Mouse (Mus musculus): ENCODE data around the gene Psmd11. TPM values are rescaled to one million over a fixed set of nuclear protein-coding genes. Genes with fewer than 3 reads are reported as not detected.

Psmd11 gene
- total RNA-seq, 2 experiments from 2014 or later: 101 to 118 TPM

DNA sequence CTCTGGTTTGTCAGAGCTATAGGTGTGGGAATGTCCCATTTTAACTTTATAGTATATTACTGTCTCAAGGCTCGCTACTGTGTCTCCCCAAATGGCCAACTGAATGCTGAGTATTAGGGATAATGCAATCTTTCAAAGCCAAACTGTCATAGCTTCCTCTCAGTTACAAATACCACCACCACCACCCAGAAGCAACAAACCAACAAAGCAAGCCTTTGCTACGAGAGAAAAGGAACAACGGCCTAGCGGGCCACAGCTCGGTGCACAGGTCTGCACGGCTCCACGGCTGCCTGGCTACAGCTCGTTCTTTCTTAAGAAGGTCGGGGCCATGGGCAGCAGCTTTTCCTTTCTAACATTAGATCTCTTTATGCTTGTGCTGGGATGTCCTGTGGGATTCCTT is 66.4 kb downstream of the Psmd11 start:
- no peak for DNase-seq (ENCODE audit: extremely low spot score in 1 of 2, low spot score in 2 of 2)
- intact Hi-C loops (cut with DNase I): no loop called here

- no peak for DNase-seq (ENCODE audit: extremely low spot score in 1 of 2, low spot score in 2 of 2)
- intact Hi-C loops (cut with DNase I): no loop called here
These were observed 67.6 kb downstream of the Psmd11 start for GRCm38 (mm10) chr11:80495972-80496371.

DNA sequence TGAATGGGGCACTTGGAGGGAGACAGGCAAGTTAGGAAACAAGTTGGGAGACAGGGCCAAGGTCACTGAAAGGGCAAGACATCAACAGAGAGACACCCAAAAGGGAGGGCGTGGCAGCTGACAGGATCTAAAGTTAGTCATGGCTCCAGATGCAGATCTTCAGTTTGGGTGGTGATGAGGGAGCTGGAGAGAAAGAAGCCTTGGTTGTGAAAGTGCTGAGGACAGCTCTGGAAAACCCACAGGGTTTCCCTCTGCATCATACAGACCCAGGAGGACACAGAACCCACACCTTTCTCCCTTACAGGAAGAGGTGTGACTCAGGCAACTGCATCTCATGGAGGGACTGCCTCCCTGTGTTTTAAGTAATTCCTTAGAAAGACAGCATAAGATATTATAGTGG is 68.2 kb downstream of the Psmd11 start:
- intact Hi-C loops (cut with DNase I): no loop called here
- no peak for DNase-seq (ENCODE audit: extremely low spot score in 1 of 2, low spot score in 2 of 2)

DNA sequence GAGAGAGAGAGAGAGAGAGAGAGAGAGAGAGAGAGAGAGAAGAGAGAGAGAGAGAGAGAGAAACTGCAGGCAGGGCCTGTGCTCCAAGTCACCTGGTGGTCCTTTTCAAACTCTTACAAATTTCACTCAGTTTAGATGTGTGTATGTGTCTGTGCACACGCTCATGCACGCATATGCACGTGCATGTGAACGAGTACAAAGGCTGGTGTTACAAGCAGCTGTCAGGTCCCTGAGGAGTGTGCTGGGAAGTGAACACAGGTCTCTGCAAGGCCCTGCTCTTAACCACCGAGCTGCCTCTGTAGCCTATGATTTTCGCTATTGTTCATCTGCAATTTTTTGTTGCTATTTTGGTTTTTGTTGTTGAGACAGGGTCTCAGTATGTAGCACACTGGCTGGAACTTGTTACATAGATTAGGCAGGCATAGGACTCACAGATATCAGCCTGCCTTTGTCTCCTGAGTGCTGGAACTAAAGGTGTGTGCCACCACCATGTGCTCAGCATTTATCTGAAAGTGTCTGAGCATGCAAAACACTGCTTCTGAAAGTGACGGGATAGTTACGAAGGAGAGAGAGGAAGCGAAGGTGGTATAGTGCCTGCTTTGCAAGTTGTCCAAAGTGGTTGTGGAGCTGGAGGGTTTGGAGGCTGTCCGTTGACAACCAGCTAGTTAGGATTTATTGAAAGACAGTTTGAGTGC is 69.0 kb downstream of the Psmd11 start:
- no peak for DNase-seq (ENCODE audit: extremely low spot score in 1 of 2, low spot score in 2 of 2)
- intact Hi-C loops (cut with DNase I): no loop called here

- DNase-seq (ENCODE audit: extremely low spot score in 1 of 2, low spot score in 2 of 2): no peak
- intact Hi-C loops (cut with DNase I): no loop called here
These were observed 70.1 kb downstream of the Psmd11 start for GRCm38 (mm10) chr11:80498328-80499070.

GRCm38 (mm10) chr11:80499550-80499952 is 71.1 kb downstream of the Psmd11 start:
- intact Hi-C loops (cut with DNase I): no loop called here

GRCm38 (mm10) chr11:80503281-80503680 is 74.9 kb downstream of the Psmd11 start:
- intact Hi-C loops (cut with DNase I): no loop called here
- no peak for DNase-seq (ENCODE audit: extremely low spot score in 1 of 2, low spot score in 2 of 2)

More at GRCm38 (mm10) chr11:80499550-80499952, 71.1 kb downstream of the Psmd11 start:
- no peak for DNase-seq (ENCODE audit: extremely low spot score in 1 of 2, low spot score in 2 of 2)

DNA sequence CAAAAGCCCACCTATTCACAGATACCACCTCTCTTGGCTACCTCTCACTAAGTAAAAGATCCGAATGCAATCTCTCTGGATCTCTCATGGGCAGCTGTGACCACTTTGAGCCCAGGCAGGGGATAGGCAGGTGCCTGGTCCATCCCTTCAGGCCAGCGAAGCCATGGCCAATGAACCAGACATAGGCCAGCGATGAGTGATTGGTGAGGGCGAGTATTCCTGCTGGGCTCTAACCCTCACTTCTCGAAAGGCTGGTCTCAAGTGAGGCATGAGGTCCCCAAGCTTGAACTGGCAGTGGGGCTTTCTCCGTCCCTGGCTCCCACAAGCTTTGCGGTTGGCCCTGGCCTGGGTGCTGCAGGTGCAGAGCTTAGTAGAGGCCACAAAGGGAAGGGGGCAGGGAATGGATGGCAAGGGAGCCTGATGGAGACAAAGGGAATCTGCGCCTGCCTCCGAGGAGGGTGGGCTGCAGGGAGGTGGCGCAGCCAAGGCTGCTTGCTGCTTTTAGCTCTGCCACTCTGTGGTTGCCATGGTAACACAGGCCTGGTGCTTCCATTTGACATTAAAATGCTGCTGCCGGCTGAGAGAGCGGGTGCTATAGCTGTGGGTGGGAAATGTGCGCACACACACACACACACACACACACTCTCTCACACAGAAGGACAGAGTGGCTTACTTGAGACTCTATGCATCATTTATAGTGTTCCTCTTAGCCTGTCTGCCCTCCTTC is 75.5 kb downstream of the Psmd11 start:
- intact Hi-C loops (cut with DNase I): loop anchor here (2.0 kb wide), 1 partner anchor 23 kb away; no protein-coding TSS in a partner anchor
- DNase-seq (ENCODE audit: extremely low spot score in 1 of 2, low spot score in 2 of 2): peak; percentile 88 to 97

GRCm38 (mm10) chr11:80504519-80505385 is 76.3 kb downstream of the Psmd11 start:
- DNase-seq (ENCODE audit: extremely low spot score in 1 of 2, low spot score in 2 of 2): no peak
- intact Hi-C loops (cut with DNase I): loop anchor here (2.0 to 5.0 kb wide), 2 partner anchors 24 to 98 kb away; no protein-coding TSS in a partner anchor

GRCm38 (mm10) chr11:80505581-80505980 is 77.2 kb downstream of the Psmd11 start:
- no peak for DNase-seq (ENCODE audit: extremely low spot score in 1 of 2, low spot score in 2 of 2)
- intact Hi-C loops (cut with DNase I): loop anchor here (2.0 to 5.0 kb wide), 2 partner anchors 25 to 97 kb away; no protein-coding TSS in a partner anchor

DNA sequence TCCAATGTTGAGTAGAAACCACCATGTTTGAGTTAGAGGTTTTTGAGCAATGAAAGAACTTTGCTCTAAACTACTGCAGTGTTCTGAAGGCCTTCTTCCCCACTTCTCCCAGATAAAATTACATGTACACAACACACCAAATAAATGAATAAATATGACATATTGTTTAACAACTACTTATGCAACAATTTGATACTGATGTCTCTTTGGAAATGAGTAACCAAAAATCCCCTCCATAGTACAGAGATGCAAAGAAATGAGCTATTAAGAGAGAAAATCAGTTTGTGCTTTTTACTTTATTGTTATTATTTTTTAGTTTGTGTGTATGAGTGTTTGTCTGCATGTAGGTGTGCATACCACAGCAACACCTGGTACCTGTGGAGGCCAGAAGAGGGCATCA is 78.1 kb downstream of the Psmd11 start:
- intact Hi-C loops (cut with DNase I): loop anchor here (5.0 kb wide), 1 partner anchor 96 kb away; no protein-coding TSS in a partner anchor
- no peak for DNase-seq (ENCODE audit: extremely low spot score in 1 of 2, low spot score in 2 of 2)

DNA sequence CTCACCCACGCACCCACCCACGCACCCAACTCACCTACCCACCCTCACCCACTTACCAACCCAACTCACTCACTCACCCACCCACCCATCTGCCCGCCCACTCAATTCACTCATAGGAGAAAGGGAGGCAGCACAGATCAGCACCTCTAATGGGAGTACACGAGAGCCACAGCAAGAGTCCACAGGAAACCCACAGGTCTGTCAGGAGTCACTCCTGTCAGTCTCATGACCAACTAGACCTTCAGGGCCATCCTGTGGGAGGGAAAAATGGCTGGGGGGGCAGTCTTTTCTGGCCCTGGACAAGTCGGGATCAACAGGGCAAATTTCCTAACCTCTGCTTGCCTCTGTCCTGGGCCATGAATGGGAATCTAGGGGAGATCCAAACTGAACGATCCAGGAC is 79.4 kb downstream of the Psmd11 start:
- DNase-seq (ENCODE audit: extremely low spot score in 1 of 2, low spot score in 2 of 2): no peak
- intact Hi-C loops (cut with DNase I): loop anchor here (5.0 kb wide), 1 partner anchor 95 kb away; no protein-coding TSS in a partner anchor

DNA sequence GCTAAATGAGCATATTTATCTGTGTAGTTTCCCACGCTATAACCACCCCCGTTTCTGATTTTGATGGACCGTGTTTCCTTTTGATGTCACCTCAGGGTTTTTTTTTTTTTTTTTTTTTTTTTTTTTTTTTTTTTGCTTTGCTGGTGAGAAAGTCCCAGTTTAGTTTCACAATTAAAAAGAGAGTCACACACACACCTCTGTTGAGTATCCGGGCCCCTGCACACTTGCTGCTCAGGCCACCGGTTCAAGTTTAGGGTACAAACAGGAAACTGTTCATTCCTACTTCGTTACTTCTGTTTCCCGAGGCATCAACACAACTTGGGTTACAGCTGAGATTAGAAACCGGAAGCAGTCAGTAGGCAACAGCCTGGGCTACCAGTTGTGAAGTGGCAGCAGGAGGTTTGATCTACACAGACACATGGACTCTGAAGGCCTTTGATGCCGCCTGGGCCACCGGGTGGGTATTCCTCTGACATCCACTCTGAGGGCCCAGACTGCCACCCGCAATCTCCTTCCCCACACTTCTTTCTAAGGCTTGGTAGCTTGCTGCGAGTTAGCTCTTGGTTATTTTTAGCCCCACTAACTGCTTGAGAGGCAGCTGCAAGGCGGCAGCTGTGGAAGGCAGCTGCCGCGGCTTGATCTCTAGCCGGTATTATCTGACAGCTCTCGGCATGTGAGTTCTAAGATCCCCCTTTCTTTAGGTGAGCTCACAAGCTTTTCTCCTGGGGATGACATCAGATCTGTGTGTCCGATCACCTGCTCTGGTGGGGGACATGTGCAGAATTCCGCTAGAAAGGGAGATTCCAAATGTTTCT is 80.2 kb downstream of the Psmd11 start:
- intact Hi-C loops (cut with DNase I): loop anchor here (5.0 kb wide), 1 partner anchor 94 kb away; no protein-coding TSS in a partner anchor
- DNase-seq (ENCODE audit: extremely low spot score in 1 of 2, low spot score in 2 of 2): no peak

DNA sequence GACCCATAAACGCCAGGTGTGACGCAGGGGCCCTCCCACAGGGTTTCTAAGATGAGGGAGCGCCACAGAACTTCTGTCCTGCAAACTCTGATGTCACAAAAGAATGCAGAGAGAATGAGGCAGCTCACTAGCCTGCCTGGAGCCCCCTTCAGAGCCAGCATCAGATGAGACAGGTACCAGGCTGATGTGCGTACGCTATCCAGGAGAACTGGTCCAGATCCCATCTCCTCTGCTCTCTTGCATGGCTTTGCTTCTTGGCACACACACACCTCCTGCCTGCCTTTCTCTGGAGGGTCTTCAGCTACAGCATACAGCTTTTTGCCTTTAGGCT is 80.7 kb downstream of the Psmd11 start:
- intact Hi-C loops (cut with DNase I): loop anchor here (5.0 kb wide), 1 partner anchor 93 kb away; no protein-coding TSS in a partner anchor

DNA sequence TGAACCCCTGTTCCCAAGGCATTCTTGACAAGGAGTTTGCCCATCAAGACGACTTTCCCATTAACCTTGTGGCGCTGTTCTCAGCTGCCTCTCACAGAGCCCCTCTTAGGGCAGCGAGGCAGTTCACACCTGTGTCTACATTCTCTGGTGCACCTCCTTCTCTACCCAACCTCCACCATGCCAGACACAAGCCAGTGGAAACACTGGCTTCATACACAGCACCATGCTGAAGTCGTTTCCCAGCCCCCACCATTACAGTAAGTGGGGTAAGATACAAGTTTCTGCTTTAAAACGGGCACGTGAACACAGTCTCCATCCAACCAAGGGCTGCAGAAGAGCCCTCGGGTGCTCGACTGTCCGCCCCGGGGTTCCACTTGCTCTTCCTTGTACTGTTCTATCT is 81.7 kb downstream of the Psmd11 start:
- DNase-seq (ENCODE audit: extremely low spot score in 1 of 2, low spot score in 2 of 2): no peak
- intact Hi-C loops (cut with DNase I): no loop called here

More for the DNA sequence above, 80.7 kb downstream of the Psmd11 start:
- no peak for DNase-seq (ENCODE audit: extremely low spot score in 1 of 2, low spot score in 2 of 2)

- DNase-seq (ENCODE audit: extremely low spot score in 1 of 2, low spot score in 2 of 2): no peak
- intact Hi-C loops (cut with DNase I): no loop called here
These were observed 84.1 kb downstream of the Psmd11 start for GRCm38 (mm10) chr11:80512313-80513056.

GRCm38 (mm10) chr11:80513796-80514195 is 85.4 kb downstream of the Psmd11 start:
- intact Hi-C loops (cut with DNase I): no loop called here

More at GRCm38 (mm10) chr11:80513796-80514195, 85.4 kb downstream of the Psmd11 start:
- DNase-seq (ENCODE audit: extremely low spot score in 1 of 2, low spot score in 2 of 2): peak in 1 of 2 experiments; percentile 50
